Mouse (Mus musculus): ENCODE measurements around the gene Cxcl15. TPM values are rescaled to one million over a fixed set of nuclear protein-coding genes. Genes with fewer than 3 reads are reported as not detected.
"Not testable (repeated sequence)": the region's sequence is repeated elsewhere in the genome, so short reads cannot be mapped to it uniquely, and the experiment has no call there.

Cxcl15 gene
- total and polyA plus RNA-seq, 2 experiments from 2014 or later: not detected

- no peak for TF ChIP-seq CTCF (IDR thresholded peaks at IDR 0.05; ENCODE audit: low read depth)
- WGBS: 78% methylated on average over 11 of the region's 11 CpGs
- no peak overlapping the region for H3K4me2 ChIP-seq (ENCODE audit: low read depth)
- no peaks in the 10 kb centered on the region for H3K36me3 ChIP-seq (ENCODE audit: insufficient read depth)
- H3K27me3 ChIP-seq (ENCODE audit: insufficient read depth, low read length): no peaks in the 10 kb centered on the region
- no peaks in the 10 kb centered on the region for H3K4me1 ChIP-seq (ENCODE audit: insufficient read depth)
- H3K9ac ChIP-seq: no peak overlapping the region
- no peaks in the 10 kb centered on the region for H3K9me3 ChIP-seq (ENCODE audit: low read length)
- no peak overlapping the region for H3K27ac ChIP-seq (ENCODE audit: low read depth, low read length)
- H3K4me3 ChIP-seq (ENCODE audit: low read depth, low read length): no peak overlapping the region
- DNase-seq (no peak), ATAC-seq (no peak)
Measured at GRCm38 (mm10) chr5:90832145-90832767, 37.9 kb downstream of the Cxcl15 start.

DNA sequence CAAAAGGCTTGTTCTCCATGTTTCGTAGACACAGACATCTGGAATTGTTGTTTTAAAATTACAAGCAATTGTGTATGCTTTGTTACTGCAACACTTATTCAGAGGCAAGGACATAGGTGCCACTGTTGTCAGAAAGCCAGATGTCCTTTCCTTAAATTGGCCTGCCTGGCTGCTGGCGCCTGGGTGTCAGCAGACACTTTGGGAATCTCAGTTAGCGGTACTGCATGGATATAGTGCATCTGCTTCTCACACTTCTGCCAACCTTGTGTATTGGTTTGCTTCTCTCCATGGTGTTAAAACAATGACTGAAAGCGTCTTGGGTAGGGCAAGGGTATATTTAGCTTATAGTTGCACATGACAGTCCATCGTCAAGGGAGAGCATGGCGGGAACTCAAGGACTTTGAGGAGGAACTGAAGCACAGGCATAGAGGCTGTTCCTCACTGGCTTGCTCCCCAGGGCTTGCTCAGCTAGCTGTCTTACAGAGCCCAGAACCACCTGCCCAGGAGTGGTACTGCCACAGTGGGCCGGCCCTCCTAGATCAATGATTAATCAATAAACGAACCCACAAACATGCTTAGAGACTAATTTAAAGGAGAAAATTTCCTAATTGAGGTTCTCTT is 38.5 kb downstream of the Cxcl15 start:
- no peak for TF ChIP-seq CTCF (IDR thresholded peaks at IDR 0.05; ENCODE audit: low read depth)
- no peaks in the 10 kb centered on the region for H3K4me1 ChIP-seq (ENCODE audit: insufficient read depth)
- no peaks in the 10 kb centered on the region for H3K36me3 ChIP-seq (ENCODE audit: insufficient read depth)
- no peaks in the 10 kb centered on the region for H3K27me3 ChIP-seq (ENCODE audit: insufficient read depth, low read length)
- ATAC-seq: no peak
- H3K27ac ChIP-seq (ENCODE audit: low read depth, low read length): no peak overlapping the region
- no peaks in the 10 kb centered on the region for H3K9me3 ChIP-seq (ENCODE audit: low read length)
- 88% methylated on average over 8 of the region's 8 CpGs for WGBS
- H3K9ac ChIP-seq: no peak overlapping the region
- DNase-seq: no peak
- H3K4me2 ChIP-seq (ENCODE audit: low read depth): no peak overlapping the region
- H3K4me3 ChIP-seq (ENCODE audit: low read depth, low read length): no peak overlapping the region

DNA sequence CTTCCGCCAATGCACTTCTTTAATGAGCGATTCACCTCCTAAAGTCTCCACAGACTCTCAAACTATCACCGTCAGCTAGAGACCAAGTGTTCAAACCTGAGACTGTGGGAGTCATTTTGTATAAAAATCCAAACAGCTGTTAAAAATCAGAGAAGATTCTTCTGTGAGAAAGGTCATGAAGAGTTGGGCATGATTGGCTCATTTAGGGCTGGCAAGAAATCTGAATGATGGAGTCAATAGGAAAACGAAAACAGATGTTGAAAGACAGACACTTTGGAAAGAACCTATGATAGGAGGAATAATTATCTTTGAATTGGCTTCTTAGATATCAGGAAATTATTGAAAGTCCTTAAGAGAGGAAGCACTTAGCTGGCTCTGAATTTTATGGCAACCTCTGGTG is 40.1 kb downstream of the Cxcl15 start:
- TF ChIP-seq CTCF (IDR thresholded peaks at IDR 0.05; ENCODE audit: low read depth): no peak
- Histone ChIP-seq H3K9ac (no peak overlapping the region), H3K4me3 (ENCODE audit: low read depth, low read length) (no peak overlapping the region), H3K4me1 (ENCODE audit: insufficient read depth) (no peaks in the 10 kb centered on the region), H3K9me3 (ENCODE audit: low read length) (no peaks in the 10 kb centered on the region), H3K27me3 (ENCODE audit: insufficient read depth, low read length) (no peaks in the 10 kb centered on the region), H3K36me3 (ENCODE audit: insufficient read depth) (no peaks in the 10 kb centered on the region), H3K27ac (ENCODE audit: low read depth, low read length) (no peak overlapping the region), H3K4me2 (ENCODE audit: low read depth) (no peak overlapping the region)
- 88% methylated on average over 4 of the region's 4 CpGs for WGBS
- no peak for DNase-seq
- no peak for ATAC-seq

- DNase-seq (no peak), ATAC-seq (no peak)
- no peak for TF ChIP-seq CTCF (IDR thresholded peaks at IDR 0.05; ENCODE audit: low read depth)
- H3K9ac ChIP-seq: no peak overlapping the region
- H3K27ac ChIP-seq (ENCODE audit: low read depth, low read length): no peak overlapping the region
- 82% methylated on average over 5 of the region's 5 CpGs for WGBS
- no peaks in the 10 kb centered on the region for H3K27me3 ChIP-seq (ENCODE audit: insufficient read depth, low read length)
- no peak overlapping the region for H3K4me2 ChIP-seq (ENCODE audit: low read depth)
- H3K36me3 ChIP-seq (ENCODE audit: insufficient read depth): no peaks in the 10 kb centered on the region
- no peak overlapping the region for H3K4me3 ChIP-seq (ENCODE audit: low read depth, low read length)
- no peaks in the 10 kb centered on the region for H3K4me1 ChIP-seq (ENCODE audit: insufficient read depth)
- no peaks in the 10 kb centered on the region for H3K9me3 ChIP-seq (ENCODE audit: low read length)
Measured at GRCm38 (mm10) chr5:90838582-90838981, 44.2 kb downstream of the Cxcl15 start.

DNA sequence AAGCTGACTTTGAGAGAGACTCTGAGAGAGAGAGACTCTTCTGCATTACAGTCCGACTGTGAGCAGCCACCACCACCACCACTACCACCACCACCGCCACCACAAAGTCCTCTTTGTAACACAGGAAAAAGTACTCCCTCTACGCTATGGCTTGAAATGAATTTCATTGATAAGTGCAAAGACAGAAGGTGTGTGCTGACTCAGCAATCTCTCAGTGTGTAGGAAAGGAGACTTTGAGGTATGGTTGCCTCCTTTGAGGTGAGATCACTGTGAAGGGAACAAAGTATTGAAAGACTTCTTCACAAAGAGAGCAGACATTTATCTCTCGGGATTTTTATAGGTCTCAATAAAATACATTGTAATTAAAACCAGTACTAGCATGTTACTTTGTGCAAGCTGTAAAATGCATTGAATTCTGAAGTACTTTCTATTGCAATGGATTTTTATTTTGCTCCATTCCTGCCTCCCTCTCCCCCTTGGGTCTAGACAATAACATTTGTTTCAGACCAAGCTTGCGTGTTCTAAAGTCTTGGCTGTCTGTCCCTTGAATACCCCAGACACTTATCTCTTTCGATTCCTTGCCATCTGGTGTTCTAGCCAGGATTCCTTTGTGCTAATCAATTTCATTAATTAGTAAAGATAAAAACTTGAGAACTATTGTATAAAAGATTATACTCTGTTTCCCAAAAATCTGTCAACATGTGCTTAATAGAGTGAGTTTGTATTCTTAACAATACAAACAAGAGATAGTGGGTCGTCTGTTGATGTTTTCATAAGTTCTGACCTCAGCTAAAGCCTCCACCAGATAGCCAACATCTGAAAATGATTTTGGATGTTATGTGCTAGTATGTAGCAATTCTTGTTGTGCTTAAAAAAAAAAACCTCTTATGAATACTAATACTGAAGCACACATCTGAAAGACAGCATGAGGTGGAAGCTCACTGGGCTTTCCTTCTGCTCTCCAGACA is 46.9 kb downstream of the Cxcl15 start:
- DNase-seq: no peak
- no peak for TF ChIP-seq CTCF (IDR thresholded peaks at IDR 0.05; ENCODE audit: low read depth)
- Histone ChIP-seq H3K4me3 (ENCODE audit: low read depth, low read length) (no peak overlapping the region), H3K27me3 (ENCODE audit: insufficient read depth, low read length) (no peaks in the 10 kb centered on the region), H3K9ac (no peak overlapping the region), H3K27ac (ENCODE audit: low read depth, low read length) (no peak overlapping the region), H3K9me3 (ENCODE audit: low read length) (no peaks in the 10 kb centered on the region), H3K36me3 (ENCODE audit: insufficient read depth) (no peaks in the 10 kb centered on the region), H3K4me1 (ENCODE audit: insufficient read depth) (no peaks in the 10 kb centered on the region), H3K4me2 (ENCODE audit: low read depth) (no peak overlapping the region)
- 73% methylated on average over 7 of the region's 7 CpGs for WGBS
- ATAC-seq: no peak

GRCm38 (mm10) chr5:90843891-90844290 is 49.6 kb downstream of the Cxcl15 start:
- WGBS: 71% methylated on average over 3 of the region's 3 CpGs
- Histone ChIP-seq H3K4me1 (ENCODE audit: insufficient read depth) (no peaks in the 10 kb centered on the region), H3K4me2 (ENCODE audit: low read depth) (no peak overlapping the region), H3K27me3 (ENCODE audit: insufficient read depth, low read length) (no peaks in the 10 kb centered on the region), H3K9ac (no peak overlapping the region), H3K27ac (ENCODE audit: low read depth, low read length) (no peak overlapping the region), H3K4me3 (ENCODE audit: low read depth, low read length) (no peak overlapping the region), H3K36me3 (ENCODE audit: insufficient read depth) (no peaks in the 10 kb centered on the region), H3K9me3 (ENCODE audit: low read length) (no peaks in the 10 kb centered on the region)
- no peak for TF ChIP-seq CTCF (IDR thresholded peaks at IDR 0.05; ENCODE audit: low read depth)
- DNase-seq: no peak
- no peak for ATAC-seq

GRCm38 (mm10) chr5:90850096-90850495 is 55.8 kb downstream of the Cxcl15 start:
- not testable (repeated sequence) for H3K36me3 ChIP-seq (ENCODE audit: insufficient read depth); DNase-seq; H3K4me3 ChIP-seq (ENCODE audit: low read depth, low read length); H3K9me3 ChIP-seq (ENCODE audit: low read length); H3K9ac ChIP-seq; H3K27me3 ChIP-seq (ENCODE audit: insufficient read depth, low read length); H3K4me1 ChIP-seq (ENCODE audit: insufficient read depth); H3K4me2 ChIP-seq (ENCODE audit: low read depth); ATAC-seq; H3K27ac ChIP-seq (ENCODE audit: low read depth, low read length)
- 86% methylated on average over 7 of the region's 7 CpGs for WGBS

DNA sequence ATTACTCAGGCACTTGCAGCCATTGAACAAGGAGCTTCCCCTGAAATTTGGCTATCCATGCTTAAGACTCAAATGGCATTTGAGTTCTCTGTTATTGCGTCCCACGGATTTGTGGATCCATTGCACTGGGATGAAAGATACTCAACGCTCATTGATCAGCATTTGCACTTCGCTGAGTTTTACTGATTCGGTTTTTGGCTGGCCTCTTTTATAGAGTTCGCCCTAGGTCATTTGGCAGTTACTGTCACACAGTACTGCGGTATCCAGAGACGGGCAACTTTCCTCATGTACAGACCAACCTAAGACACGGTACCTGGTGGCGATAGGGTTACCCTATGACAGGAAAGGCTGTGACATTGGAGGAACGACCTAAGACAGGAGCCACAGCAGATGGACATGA is 57.1 kb downstream of the Cxcl15 start:
- H3K4me3 ChIP-seq (ENCODE audit: low read depth, low read length); H3K27me3 ChIP-seq (ENCODE audit: insufficient read depth, low read length); H3K4me1 ChIP-seq (ENCODE audit: insufficient read depth); ATAC-seq; H3K36me3 ChIP-seq (ENCODE audit: insufficient read depth); H3K9ac ChIP-seq; H3K4me2 ChIP-seq (ENCODE audit: low read depth); H3K27ac ChIP-seq (ENCODE audit: low read depth, low read length); H3K9me3 ChIP-seq (ENCODE audit: low read length); DNase-seq: not testable (repeated sequence)
- WGBS: 93% methylated on average over 11 of the region's 11 CpGs

All from forebrain, postnatal 0 days (tissue).